Mouse (Mus musculus) hindbrain, embryonic 11.5 days (tissue): ENCODE measurements around the gene Mtmr3. TPM values are rescaled to one million over a fixed set of nuclear protein-coding genes. Genes with fewer than 3 reads are reported as not detected.

ENCODE experiments used
- ATAC-seq: fragments of 200-750 bp; cut with Nextera tagmentation; 2 replicates; pipeline ENCODE4 v1.8.0; 2017; ENCODE audit warnings: mild to moderate bottlenecking, moderate TSS enrichment, moderate library complexity; ENCODE audit not compliant: low FRiP score
- DNase-seq: peaks from one replicate; pipeline ENCODE4 v3.0.0-alpha.2; 2015; ENCODE audit warnings: low spot score
- H3K27ac ChIP-seq: fragments of 300-500 bp; sonication (generic); 2 replicates; pipeline ENCODE4 v1.5.1; 2014; ENCODE audit warnings: mild to moderate bottlenecking, low read depth, low read length
- H3K27me3 ChIP-seq: fragments of 300-500 bp; sonication (generic); 2 replicates; pipeline ENCODE4 v1.6.1; 2014; ENCODE audit warnings: mild to moderate bottlenecking, low read length, moderate library complexity, mixed read lengths; ENCODE audit not compliant: control insufficient read depth, insufficient read depth
- H3K36me3 ChIP-seq: fragments of 300-500 bp; sonication (generic); 2 replicates; pipeline ENCODE4 v1.6.1; 2014; ENCODE audit warnings: mild to moderate bottlenecking, low read length, moderate library complexity, mixed read lengths; ENCODE audit not compliant: control insufficient read depth, insufficient read depth
- H3K4me1 ChIP-seq: fragments of 300-500 bp; sonication (generic); replicated peaks from 2 replicates; pipeline ENCODE4 v1.6.1; 2014; ENCODE audit warnings: low read length, mixed read lengths; ENCODE audit not compliant: control insufficient read depth, insufficient read depth
- H3K4me2 ChIP-seq: fragments of 300-500 bp; sonication (generic); replicated peaks from 2 replicates; pipeline ENCODE4 v1.6.1; 2014; ENCODE audit warnings: mild to moderate bottlenecking, low read depth, low read length
- H3K4me3 ChIP-seq: fragments of 300-500 bp; sonication (generic); 2 replicates; pipeline ENCODE4 v1.5.1; 2014; ENCODE audit warnings: low read depth, low read length
- H3K9ac ChIP-seq: fragments of 300-500 bp; sonication (generic); 2 replicates; pipeline ENCODE4 v1.6.1; 2014; ENCODE audit warnings: low read depth, low read length
- H3K9me3 ChIP-seq: fragments of 300-500 bp; sonication (generic); 2 replicates; pipeline ENCODE4 v1.6.1; 2016; ENCODE audit warnings: low read length; ENCODE audit not compliant: control insufficient read depth
- WGBS: fragments of 180-500 bp; shearing (Covaris S2); extraction: QIAGEN DNeasy Blood & Tissue Kit; methylation state at CpG from one replicate; pipeline ENCODE4 v1.1.7; 2014; 5-methylcytosine and 5-hydroxymethylcytosine counted together
- polyA plus RNA-seq: library from polyadenylated mRNA; unstranded; fragments of >200 nt; fragmentation: Nextera tagmentation; extraction: Ambion mirVana; gene quantifications from 2 replicates; pipeline ENCODE4 v1.2.1, GENCODE M21; 2014

The Mtmr3 gene
- polyA plus RNA-seq, 1 experiment from 2014 or later, result 29.2 TPM

GRCm38 (mm10) chr11:4489207-4489606 is 105.5 kb downstream of the Mtmr3 start:
- Histone ChIP-seq H3K27ac (no peak overlapping the region), H3K9me3 (no peaks in the 10 kb centered on the region), H3K4me1 (no peaks in the 10 kb centered on the region), H3K4me2 (no peak overlapping the region), H3K36me3 (peaks cover 22% of the 10 kb centered on the region), H3K27me3 (no peaks in the 10 kb centered on the region), H3K4me3 (no peak overlapping the region), H3K9ac (no peak overlapping the region)
- ATAC-seq (no peak), DNase-seq (no peak)
- WGBS, result 94% methylated on average over 4 of the region's 4 CpGs

GRCm38 (mm10) chr11:4488798-4489197 is 105.9 kb downstream of the Mtmr3 start:
- no peak overlapping the region for H3K4me3 ChIP-seq
- H3K27ac ChIP-seq, result no peak overlapping the region
- H3K4me2 ChIP-seq, result no peak overlapping the region
- ATAC-seq, result no peak
- H3K9ac ChIP-seq, result no peak overlapping the region
- no peaks in the 10 kb centered on the region for H3K4me1 ChIP-seq
- peaks cover 22% of the 10 kb centered on the region for H3K36me3 ChIP-seq
- no peak for DNase-seq
- 98% methylated on average over 2 of the region's 2 CpGs for WGBS
- no peaks in the 10 kb centered on the region for H3K9me3 ChIP-seq
- H3K27me3 ChIP-seq, result no peaks in the 10 kb centered on the region

- Histone ChIP-seq H3K9me3 (no peaks in the 10 kb centered on the region), H3K27ac (no peak overlapping the region), H3K4me1 (no peaks in the 10 kb centered on the region), H3K9ac (no peak overlapping the region), H3K27me3 (no peaks in the 10 kb centered on the region), H3K36me3 (peaks cover 22% of the 10 kb centered on the region), H3K4me2 (no peak overlapping the region), H3K4me3 (no peak overlapping the region)
- WGBS, result 96% methylated on average over 13 of the region's 13 CpGs
- DNase-seq (no peak), ATAC-seq (no peak)
Observed at GRCm38 (mm10) chr11:4488367-4488766, 106.3 kb downstream of the Mtmr3 start.

GRCm38 (mm10) chr11:4487401-4487965 is 107.2 kb downstream of the Mtmr3 start:
- 95% methylated on average over 8 of the region's 8 CpGs for WGBS

GRCm38 (mm10) chr11:4484541-4484940 is 110.1 kb downstream of the Mtmr3 start:
- H3K4me3 ChIP-seq, result no peak overlapping the region
- no peak overlapping the region for H3K4me2 ChIP-seq
- no peaks in the 10 kb centered on the region for H3K27me3 ChIP-seq
- DNase-seq (no peak), ATAC-seq (no peak)
- H3K36me3 ChIP-seq, result peaks cover 16% of the 10 kb centered on the region
- no peaks in the 10 kb centered on the region for H3K4me1 ChIP-seq
- H3K27ac ChIP-seq, result no peak overlapping the region
- H3K9me3 ChIP-seq, result no peaks in the 10 kb centered on the region
- no peak overlapping the region for H3K9ac ChIP-seq
- WGBS, result 89% methylated on average over 5 of the region's 5 CpGs

More at GRCm38 (mm10) chr11:4487401-4487965, 107.2 kb downstream of the Mtmr3 start:
- no peak overlapping the region for H3K9ac ChIP-seq
- H3K36me3 ChIP-seq, result peaks cover 22% of the 10 kb centered on the region
- H3K27me3 ChIP-seq, result no peaks in the 10 kb centered on the region
- H3K4me3 ChIP-seq, result no peak overlapping the region
- DNase-seq, result no peak
- H3K9me3 ChIP-seq, result no peaks in the 10 kb centered on the region
- no peak overlapping the region for H3K27ac ChIP-seq
- ATAC-seq, result no peak
- no peaks in the 10 kb centered on the region for H3K4me1 ChIP-seq
- H3K4me2 ChIP-seq, result no peak overlapping the region

GRCm38 (mm10) chr11:4482641-4483040 is 112.0 kb downstream of the Mtmr3 start:
- H3K27me3 ChIP-seq, result no peaks in the 10 kb centered on the region
- peaks cover 13% of the 10 kb centered on the region for H3K36me3 ChIP-seq
- no peaks in the 10 kb centered on the region for H3K9me3 ChIP-seq
- H3K9ac ChIP-seq, result no peak overlapping the region
- H3K4me2 ChIP-seq, result no peak overlapping the region
- H3K4me1 ChIP-seq, result no peaks in the 10 kb centered on the region
- DNase-seq (no peak), ATAC-seq (no peak)
- H3K27ac ChIP-seq, result no peak overlapping the region
- no peak overlapping the region for H3K4me3 ChIP-seq
- 91% methylated on average over 5 of the region's 5 CpGs for WGBS

GRCm38 (mm10) chr11:4476184-4476697 is 118.4 kb downstream of the Mtmr3 start:
- WGBS, result 94% methylated on average over 4 of the region's 4 CpGs
- no peak overlapping the region for H3K9ac ChIP-seq
- no peaks in the 10 kb centered on the region for H3K36me3 ChIP-seq
- H3K27me3 ChIP-seq, result no peaks in the 10 kb centered on the region
- no peaks in the 10 kb centered on the region for H3K9me3 ChIP-seq
- H3K4me3 ChIP-seq, result no peak overlapping the region
- DNase-seq (no peak), ATAC-seq (no peak)
- no peaks in the 10 kb centered on the region for H3K4me1 ChIP-seq
- H3K4me2 ChIP-seq, result no peak overlapping the region
- no peak overlapping the region for H3K27ac ChIP-seq

GRCm38 (mm10) chr11:4472464-4473179 is 122.0 kb downstream of the Mtmr3 start:
- no peak overlapping the region for H3K27ac ChIP-seq
- H3K36me3 ChIP-seq, result no peaks in the 10 kb centered on the region
- no peaks in the 10 kb centered on the region for H3K9me3 ChIP-seq
- no peaks in the 10 kb centered on the region for H3K4me1 ChIP-seq
- DNase-seq (no peak), ATAC-seq (no peak)
- no peaks in the 10 kb centered on the region for H3K27me3 ChIP-seq
- WGBS, result 77% methylated on average over 7 of the region's 7 CpGs
- H3K9ac ChIP-seq, result no peak overlapping the region
- H3K4me3 ChIP-seq, result no peak overlapping the region
- H3K4me2 ChIP-seq, result no peak overlapping the region

- no peak overlapping the region for H3K9ac ChIP-seq
- no peak for DNase-seq
- no peaks in the 10 kb centered on the region for H3K9me3 ChIP-seq
- H3K27ac ChIP-seq, result no peak overlapping the region
- no peaks in the 10 kb centered on the region for H3K4me1 ChIP-seq
- no peak overlapping the region for H3K4me2 ChIP-seq
- H3K27me3 ChIP-seq, result no peaks in the 10 kb centered on the region
- 83% methylated on average over 5 of the region's 5 CpGs for WGBS
- no peaks in the 10 kb centered on the region for H3K36me3 ChIP-seq
- ATAC-seq, result no peak
- no peak overlapping the region for H3K4me3 ChIP-seq
Observed at GRCm38 (mm10) chr11:4471734-4472133, 122.9 kb downstream of the Mtmr3 start.
